Mouse (Mus musculus) inflammation-experienced regulatory T-cells, adult 6 months (primary cell): ENCODE data around the gene Krt20. TPM values are rescaled to one million over a fixed set of nuclear protein-coding genes. Genes with fewer than 3 reads are reported as not detected.

Source experiments
- ATAC-seq: one replicate; pipeline ENCODE4 v1.8.0; 2017
- polyA plus RNA-seq, 3 experiments: library from polyadenylated mRNA; unstranded; fragments of 100-300 nt; shearing (Covaris generic); gene quantifications; one replicate each; pipeline ENCODE4 v1.2.1; 2017

Krt20 gene
- polyA plus RNA-seq, 3 experiments from 2014 or later, result not detected

GRCm38 (mm10) chr11:99406186-99406585 lies 31.8 kb downstream of the Krt20 start:
- ATAC-seq, result no peak

- no peak for ATAC-seq
These were observed 37.9 kb downstream of the Krt20 start for GRCm38 (mm10) chr11:99399956-99400549.

- no peak for ATAC-seq
These were observed 39.1 kb downstream of the Krt20 start for GRCm38 (mm10) chr11:99398832-99399231.

GRCm38 (mm10) chr11:99398084-99398483 lies 39.9 kb downstream of the Krt20 start:
- ATAC-seq, result no peak

- ATAC-seq, result no peak
These were observed 41.3 kb downstream of the Krt20 start for GRCm38 (mm10) chr11:99396661-99397060.

- ATAC-seq, result no peak
These were observed 41.9 kb downstream of the Krt20 start for GRCm38 (mm10) chr11:99396034-99396433.

GRCm38 (mm10) chr11:99392492-99392891 lies 45.5 kb downstream of the Krt20 start:
- ATAC-seq, result no peak

GRCm38 (mm10) chr11:99391375-99391774 lies 46.6 kb downstream of the Krt20 start:
- no peak for ATAC-seq

- ATAC-seq, result no peak
These were observed 47.1 kb downstream of the Krt20 start for GRCm38 (mm10) chr11:99390866-99391265.

GRCm38 (mm10) chr11:99389264-99389663 lies 48.7 kb downstream of the Krt20 start, which contains the start of gene Krt10:
TSS of gene Krt10 (minus strand) at chr11:99389364.
- ATAC-seq, result no peak

- no peak for ATAC-seq
These were observed 49.3 kb downstream of the Krt20 start for GRCm38 (mm10) chr11:99388661-99389060.

GRCm38 (mm10) chr11:99385813-99386721 lies 51.9 kb downstream of the Krt20 start:
- ATAC-seq, result peak; percentile 56

- ATAC-seq, result no peak
These were observed 58.4 kb downstream of the Krt20 start for GRCm38 (mm10) chr11:99379568-99379967.

Other genes with a start within 250 kb of the Krt20 start
- 100 to 1,000 TPM; 127 to 184 (median 159) TPM for gene Smarce1, start 207.1 kb downstream of the Krt20 start, polyA plus RNA-seq
- gene Krt222, start 194.1 kb downstream of the Krt20 start, polyA plus RNA-seq, result 1 to 10 TPM; 2.1 to 2.7 (median 2.1) TPM
- gene Krt24, start 152.9 kb downstream of the Krt20 start, polyA plus RNA-seq, result not detected
- not detected for gene Krt25, start 115.2 kb downstream of the Krt20 start, polyA plus RNA-seq
- not detected for gene Krt26, start 100.2 kb downstream of the Krt20 start, polyA plus RNA-seq
- gene Krt27, start 87.0 kb downstream of the Krt20 start, polyA plus RNA-seq, result not detected
- gene Krt28, start 63.2 kb downstream of the Krt20 start, polyA plus RNA-seq, result not detected
- 10 to 100 TPM in 1 of 3 experiments, 1 to 10 TPM in 2; 4.5 to 13.5 (median 7.3) TPM for gene Krt10, start 48.8 kb downstream of the Krt20 start, polyA plus RNA-seq
- gene Krt12, start 15.9 kb downstream of the Krt20 start, polyA plus RNA-seq, result not detected
- not detected for gene Krt23, start 55.0 kb upstream of the Krt20 start, polyA plus RNA-seq
- not detected for gene Krt39, start 83.2 kb upstream of the Krt20 start, polyA plus RNA-seq
- not detected for gene Krt40, start 105.0 kb upstream of the Krt20 start, polyA plus RNA-seq
- gene Krtap3-3, start 112.7 kb upstream of the Krt20 start, polyA plus RNA-seq, result not detected
- not detected for gene Krtap3-2, start 118.7 kb upstream of the Krt20 start, polyA plus RNA-seq
- gene Gm11939, start 121.3 kb upstream of the Krt20 start, polyA plus RNA-seq, result not detected
- gene Krtap3-1, start 128.5 kb upstream of the Krt20 start, polyA plus RNA-seq, result not detected
- not detected for gene Krtap1-5, start 142.9 kb upstream of the Krt20 start, polyA plus RNA-seq
- gene Krtap1-4, start 145.5 kb upstream of the Krt20 start, polyA plus RNA-seq, result not detected
- not detected for gene Krtap1-3, start 153.2 kb upstream of the Krt20 start, polyA plus RNA-seq
- not detected for gene Krtap9-3, start 160.0 kb upstream of the Krt20 start, polyA plus RNA-seq
- not detected for gene Gm11938, start 165.2 kb upstream of the Krt20 start, polyA plus RNA-seq
- gene Gm11937, start 172.0 kb upstream of the Krt20 start, polyA plus RNA-seq, result not detected
- gene Krtap2-4, start 176.7 kb upstream of the Krt20 start, polyA plus RNA-seq, result not detected
- gene Gm11562, start 182.3 kb upstream of the Krt20 start, polyA plus RNA-seq, result not detected
- not detected for gene Krtap4-1, start 190.1 kb upstream of the Krt20 start, polyA plus RNA-seq
- not detected for gene Krtap4-2, start 196.9 kb upstream of the Krt20 start, polyA plus RNA-seq
- gene Krtap4-7, start 205.9 kb upstream of the Krt20 start, polyA plus RNA-seq, result not detected
- not detected for gene Gm11555, start 212.1 kb upstream of the Krt20 start, polyA plus RNA-seq
- gene Gm11563, start 220.8 kb upstream of the Krt20 start, polyA plus RNA-seq, result not detected
- gene Krtap4-6, start 227.8 kb upstream of the Krt20 start, polyA plus RNA-seq, result not detected